Mouse (Mus musculus) limb, embryonic 13.5 days (tissue): Measurements from ENCODE around the gene Casc3. TPM values are rescaled to one million over a fixed set of nuclear protein-coding genes. Genes with fewer than 3 reads are reported as not detected.
A peak's percentile ranks its signal among the peaks of the same experiment; 100 is the strongest.

Source experiments
- ATAC-seq: fragments of 200-750 bp; cut with Nextera tagmentation; 2 replicates; pipeline ENCODE4 v1.8.0; 2017; ENCODE audit warnings: low read depth, moderate number of reproducible peaks, moderate TSS enrichment; ENCODE audit not compliant: low FRiP score
- H3K27ac ChIP-seq: fragments of 300-500 bp; sonication (generic); 2 replicates; pipeline ENCODE4 v1.5.1; 2015; ENCODE audit warnings: inconsistent platforms, mild to moderate bottlenecking, moderate library complexity
- H3K27me3 ChIP-seq: fragments of 300-500 bp; sonication (generic); 2 replicates; pipeline ENCODE4 v1.6.1; 2015; ENCODE audit warnings: mild to moderate bottlenecking, inconsistent platforms
- H3K36me3 ChIP-seq: fragments of 300-500 bp; sonication (generic); 2 replicates; pipeline ENCODE4 v1.6.1; 2015; ENCODE audit warnings: inconsistent platforms, mild to moderate bottlenecking, moderate library complexity
- H3K4me1 ChIP-seq: fragments of 300-500 bp; sonication (generic); 2 replicates; pipeline ENCODE4 v1.6.1; 2015; ENCODE audit warnings: inconsistent platforms
- H3K4me2 ChIP-seq: fragments of 300-500 bp; sonication (generic); replicated peaks from 2 replicates; pipeline ENCODE4 v1.6.1; 2015; ENCODE audit warnings: inconsistent platforms, mild to moderate bottlenecking, moderate library complexity
- H3K4me3 ChIP-seq: fragments of 300-500 bp; sonication (generic); 2 replicates; pipeline ENCODE4 v1.5.1; 2015; ENCODE audit warnings: moderate library complexity, mild to moderate bottlenecking, inconsistent platforms
- H3K9ac ChIP-seq: fragments of 300-500 bp; sonication (generic); 2 replicates; pipeline ENCODE4 v1.6.1; 2015; ENCODE audit warnings: mild to moderate bottlenecking, inconsistent platforms
- H3K9me3 ChIP-seq: fragments of 300-500 bp; sonication (generic); 2 replicates; pipeline ENCODE4 v1.6.1; 2016; ENCODE audit warnings: inconsistent platforms
- WGBS: fragments of 180-500 bp; shearing (Covaris S2); methylation state at CpG from one replicate; pipeline ENCODE4 v1.1.7; 2015; 5-methylcytosine and 5-hydroxymethylcytosine counted together
- polyA plus RNA-seq: library from polyadenylated mRNA; unstranded; fragments of >200 nt; fragmentation: Nextera tagmentation; extraction: Ambion mirVana; gene quantifications from 2 replicates; pipeline ENCODE4 v1.2.1, GENCODE M21; 2015

Casc3 gene
- polyA plus RNA-seq, 1 experiment from 2014 or later, result 39.5 TPM

- Histone ChIP-seq H3K4me1 (peaks cover 16% of the 10 kb centered on the region), H3K27me3 (no peaks in the 10 kb centered on the region), H3K4me3 (no peak overlapping the region), H3K9ac (no peak overlapping the region), H3K36me3 (peaks cover 55% of the 10 kb centered on the region), H3K9me3 (no peaks in the 10 kb centered on the region), H3K27ac (no peak overlapping the region), H3K4me2 (no peak overlapping the region)
- WGBS, result 90% methylated on average over 8 of the region's 8 CpGs
- ATAC-seq, result no peak
These were observed 65.2 kb downstream of the Casc3 start for GRCm38 (mm10) chr11:98869906-98870305.

GRCm38 (mm10) chr11:98870791-98871190, 66.1 kb downstream of the Casc3 start:
- Histone ChIP-seq H3K27ac (no peak overlapping the region), H3K4me3 (no peak overlapping the region), H3K4me1 (peaks cover 16% of the 10 kb centered on the region), H3K36me3 (peaks cover 62% of the 10 kb centered on the region), H3K27me3 (no peaks in the 10 kb centered on the region), H3K4me2 (no peak overlapping the region), H3K9ac (no peak overlapping the region), H3K9me3 (no peaks in the 10 kb centered on the region)
- ATAC-seq, result no peak
- WGBS, result 80% methylated on average over 5 of the region's 5 CpGs

GRCm38 (mm10) chr11:98871416-98871815, 66.7 kb downstream of the Casc3 start:
- Histone ChIP-seq H3K27me3 (no peaks in the 10 kb centered on the region), H3K4me1 (peaks cover 16% of the 10 kb centered on the region), H3K9ac (no peak overlapping the region), H3K4me3 (no peak overlapping the region), H3K9me3 (no peaks in the 10 kb centered on the region), H3K36me3 (peaks cover 56% of the 10 kb centered on the region), H3K27ac (no peak overlapping the region), H3K4me2 (no peak overlapping the region)
- WGBS, result 72% methylated on average over 4 of the region's 4 CpGs
- ATAC-seq, result no peak

GRCm38 (mm10) chr11:98872040-98872439, 67.3 kb downstream of the Casc3 start:
- Histone ChIP-seq H3K4me3 (no peak overlapping the region), H3K4me1 (peaks cover 16% of the 10 kb centered on the region), H3K36me3 (peaks cover 49% of the 10 kb centered on the region), H3K27me3 (no peaks in the 10 kb centered on the region), H3K4me2 (no peak overlapping the region), H3K27ac (no peak overlapping the region; the same call in 1 of the 2 replicates), H3K9me3 (no peaks in the 10 kb centered on the region), H3K9ac (no peak overlapping the region)
- WGBS, result 51% methylated on average over 4 of the region's 4 CpGs
- peak; percentile 44; the same call in 1 of the 2 replicates for ATAC-seq

- Histone ChIP-seq H3K4me2 (no peak overlapping the region), H3K36me3 (peaks cover 31% of the 10 kb centered on the region), H3K4me1 (peaks cover 22% of the 10 kb centered on the region), H3K4me3 (no peak overlapping the region), H3K9ac (no peak overlapping the region), H3K9me3 (no peaks in the 10 kb centered on the region), H3K27ac (no peak overlapping the region), H3K27me3 (no peaks in the 10 kb centered on the region)
- no peak for ATAC-seq
- WGBS, result 94% methylated on average over 9 of the region's 9 CpGs
These were observed 69.2 kb downstream of the Casc3 start for GRCm38 (mm10) chr11:98873900-98874299.

- Histone ChIP-seq H3K27me3 (no peaks in the 10 kb centered on the region), H3K36me3 (peaks cover 31% of the 10 kb centered on the region), H3K27ac (no peak overlapping the region), H3K9ac (no peak overlapping the region), H3K4me2 (no peak overlapping the region), H3K9me3 (no peaks in the 10 kb centered on the region), H3K4me1 (peaks cover 11% of the 10 kb centered on the region; the same call in 1 of the 2 replicates), H3K4me3 (no peak overlapping the region)
- 86% methylated on average over 9 of the region's 9 CpGs for WGBS
- no peak for ATAC-seq
These were observed 72.3 kb downstream of the Casc3 start for GRCm38 (mm10) chr11:98877001-98877400.

Other genes starting within 250 kb of the Casc3 start
- gene Ormdl3, start 217.5 kb upstream of the Casc3 start, polyA plus RNA-seq, result 82.8 and 83.6 TPM in 2 replicates
- not detected in 2 replicates for gene Lrrc3c, start 206.6 kb upstream of the Casc3 start, polyA plus RNA-seq
- 1.2 and 1.4 TPM in 2 replicates for gene Gm12355, start 179.2 kb upstream of the Casc3 start, polyA plus RNA-seq
- gene Gsdma3, start 178.5 kb upstream of the Casc3 start, polyA plus RNA-seq, result not detected in 2 replicates
- not detected in 2 replicates for gene Gsdma2, start 158.1 kb upstream of the Casc3 start, polyA plus RNA-seq
- gene Gsdma, start 140.6 kb upstream of the Casc3 start, polyA plus RNA-seq, result 0.10 and 0.13 TPM in 2 replicates
- 210 and 212 TPM in 2 replicates for gene Psmd3, start 122.4 kb upstream of the Casc3 start, polyA plus RNA-seq
- not detected in 2 replicates for gene Csf3, start 103.6 kb upstream of the Casc3 start, polyA plus RNA-seq
- gene Med24, start 75.5 kb upstream of the Casc3 start, polyA plus RNA-seq, result 56.0 and 61.0 TPM in 2 replicates
- 34.1 and 34.3 TPM in 2 replicates for gene Thra, start 64.3 kb upstream of the Casc3 start, polyA plus RNA-seq
- 0.93 and 1.1 TPM in 2 replicates for gene Nr1d1, start 29.6 kb upstream of the Casc3 start, polyA plus RNA-seq
- gene Msl1, start 9.4 kb upstream of the Casc3 start, polyA plus RNA-seq, result 28.9 and 29.2 TPM in 2 replicates
- gene Rapgefl1, start 31.9 kb downstream of the Casc3 start, polyA plus RNA-seq, result 4.2 and 4.4 TPM in 2 replicates
- 4.9 and 5.4 TPM in 2 replicates for gene Wipf2, start 58.7 kb downstream of the Casc3 start, polyA plus RNA-seq
- 31.4 and 32.3 TPM in 2 replicates for gene Cdc6, start 102.9 kb downstream of the Casc3 start, polyA plus RNA-seq
- 46.5 and 49.8 TPM in 2 replicates for gene Rara, start 122.9 kb downstream of the Casc3 start, polyA plus RNA-seq
- 0.41 and 0.78 TPM in 2 replicates for gene Gjd3, start 178.1 kb downstream of the Casc3 start, polyA plus RNA-seq
- gene Top2a, start 219.3 kb downstream of the Casc3 start, polyA plus RNA-seq, result 270 and 275 TPM in 2 replicates
- gene Igfbp4, start 236.3 kb downstream of the Casc3 start, polyA plus RNA-seq, result 1,212 and 1,268 TPM in 2 replicates